Mouse (Mus musculus) macrophage (primary cell): Measurements from ENCODE around the gene Kirrel3. TPM values are rescaled to one million over a fixed set of nuclear protein-coding genes. Genes with fewer than 3 reads are reported as not detected.

ENCODE experiments used
- H3K27ac ChIP-seq: fragments of 350-480 bp; formaldehyde crosslinking; 2 replicates; pipeline ENCODE4 v1.9.0; 2021
- H3K36me3 ChIP-seq: fragments of 350-480 bp; formaldehyde crosslinking; 2 replicates; pipeline ENCODE4 v1.9.0; 2021; ENCODE audit errors: inconsistent target
- H3K4me3 ChIP-seq: fragments of 350-480 bp; formaldehyde crosslinking; 2 replicates; pipeline ENCODE4 v1.9.0; 2021; ENCODE audit errors: inconsistent target
- H3K79me2 ChIP-seq: fragments of 350-480 bp; formaldehyde crosslinking; 2 replicates; pipeline ENCODE4 v1.9.0; 2021; ENCODE audit errors: inconsistent target
- WGBS: methylation state at CpG from one replicate; pipeline ENCODE4 v1.1.7; 2026; ENCODE audit warnings: inconsistent platforms; ENCODE audit not compliant: missing documents; 5-methylcytosine and 5-hydroxymethylcytosine counted together
- polyA plus RNA-seq: library from polyadenylated mRNA; stranded (reverse); fragments of 250-400 nt; gene quantifications from 3 replicates; pipeline ENCODE4 v1.2.4, GENCODE M21; 2018; ENCODE audit warnings: inconsistent platforms

Gene Kirrel3
- polyA plus RNA-seq, 1 experiment from 2014 or later: not detected

GRCm38 (mm10) chr9:34488267-34488666, 2.6 kb downstream of the Kirrel3 start:
- no peak overlapping the region for H3K4me3 ChIP-seq
- H3K27ac ChIP-seq: no peak overlapping the region
- 4% methylated on average over 9 of the region's 9 CpGs for WGBS
- H3K36me3 ChIP-seq: no peaks in the 10 kb centered on the region
- no peaks in the 10 kb centered on the region for H3K79me2 ChIP-seq

GRCm38 (mm10) chr9:34488700-34489315, 3.1 kb downstream of the Kirrel3 start:
- WGBS: 2% methylated on average over 53 of the region's 53 CpGs
- no peak overlapping the region for H3K4me3 ChIP-seq
- H3K27ac ChIP-seq: no peak overlapping the region
- H3K79me2 ChIP-seq: no peaks in the 10 kb centered on the region
- H3K36me3 ChIP-seq: no peaks in the 10 kb centered on the region

- Histone ChIP-seq H3K36me3 (no peaks in the 10 kb centered on the region), H3K4me3 (no peak overlapping the region), H3K27ac (no peak overlapping the region), H3K79me2 (no peaks in the 10 kb centered on the region)
- WGBS: 4% methylated on average over 13 of the region's 13 CpGs
These were observed 3.6 kb downstream of the Kirrel3 start for GRCm38 (mm10) chr9:34489316-34489710.

DNA sequence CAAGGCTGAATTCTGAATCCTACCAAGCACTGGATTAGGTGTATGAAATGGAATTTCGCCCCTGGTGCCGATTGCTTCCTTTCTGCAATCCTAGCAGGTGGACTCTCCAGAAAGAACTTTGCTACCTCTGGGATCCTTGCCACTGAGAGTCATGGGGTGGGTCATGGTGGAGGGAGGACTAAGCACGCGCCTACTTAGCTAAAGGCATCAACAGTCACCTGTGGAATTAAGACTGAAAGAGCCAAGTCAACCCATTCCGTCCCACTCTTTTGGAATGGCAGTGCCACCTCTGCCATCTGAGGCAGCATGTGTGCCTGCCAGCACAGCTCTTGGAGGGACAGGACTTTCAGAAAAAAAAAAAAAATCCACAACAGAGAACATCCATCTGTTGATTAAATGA, 4.1 kb downstream of the Kirrel3 start:
- Histone ChIP-seq H3K79me2 (no peaks in the 10 kb centered on the region), H3K36me3 (no peaks in the 10 kb centered on the region), H3K4me3 (no peak overlapping the region), H3K27ac (no peak overlapping the region)
- 42% methylated on average over 5 of the region's 5 CpGs for WGBS

DNA sequence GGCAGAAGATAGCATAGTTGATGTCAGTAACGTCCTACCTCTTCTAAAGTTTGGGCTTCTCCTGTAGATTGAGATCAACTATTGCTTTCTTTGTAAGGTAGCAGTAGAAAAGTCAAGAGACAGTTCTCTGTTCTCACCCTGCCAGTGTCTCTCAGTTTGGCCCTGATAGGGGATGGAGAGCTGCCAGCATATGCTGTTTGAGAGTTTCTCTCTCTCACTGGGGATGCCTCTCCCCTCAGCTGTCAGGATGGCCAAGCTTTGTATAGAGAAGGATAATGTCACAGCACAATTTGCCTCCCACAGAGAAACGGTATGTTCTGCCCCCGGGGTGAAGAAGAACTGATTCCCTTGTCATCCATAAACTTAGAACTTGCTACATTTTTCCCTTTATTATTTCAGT, 6.4 kb downstream of the Kirrel3 start:
- WGBS: 59% methylated on average over 3 of the region's 3 CpGs
- Histone ChIP-seq H3K36me3 (no peaks in the 10 kb centered on the region), H3K79me2 (no peaks in the 10 kb centered on the region), H3K4me3 (no peak overlapping the region), H3K27ac (no peak overlapping the region)

GRCm38 (mm10) chr9:34493571-34493970, 7.9 kb downstream of the Kirrel3 start:
- H3K4me3 ChIP-seq: no peak overlapping the region
- no peak overlapping the region for H3K27ac ChIP-seq
- WGBS: 48% methylated on average over 2 of the region's 2 CpGs
- no peaks in the 10 kb centered on the region for H3K79me2 ChIP-seq
- H3K36me3 ChIP-seq: no peaks in the 10 kb centered on the region

DNA sequence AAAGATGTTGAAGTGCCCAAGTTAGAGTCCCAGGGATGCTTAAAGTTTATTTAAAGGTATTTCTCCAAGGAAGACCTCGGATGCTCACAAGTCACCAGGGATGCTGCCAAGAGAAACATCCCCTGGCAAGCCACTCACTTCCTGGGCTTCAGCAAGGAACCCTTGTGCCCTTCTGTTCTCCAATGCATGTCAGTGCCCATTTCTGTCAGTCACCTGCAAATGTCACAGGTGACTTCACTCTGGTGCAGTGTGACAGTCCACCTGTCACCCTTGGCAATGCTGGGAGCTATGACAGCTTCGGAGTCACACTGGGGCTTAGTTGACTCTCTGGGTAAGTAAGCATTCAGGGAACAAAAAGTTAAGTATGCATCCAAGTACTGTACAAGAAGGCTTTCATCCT, 12.4 kb downstream of the Kirrel3 start:
- Histone ChIP-seq H3K36me3 (no peaks in the 10 kb centered on the region), H3K79me2 (no peaks in the 10 kb centered on the region), H3K4me3 (no peak overlapping the region), H3K27ac (no peak overlapping the region)
- whole genome bisulfite sequencing: 64% methylated on average over 2 of the region's 2 CpGs

GRCm38 (mm10) chr9:34498651-34499050, 13.0 kb downstream of the Kirrel3 start:
- no peaks in the 10 kb centered on the region for H3K79me2 ChIP-seq
- H3K4me3 ChIP-seq: no peak overlapping the region
- no peaks in the 10 kb centered on the region for H3K36me3 ChIP-seq
- no peak overlapping the region for H3K27ac ChIP-seq
- WGBS: 4% methylated on average over 5 of the region's 5 CpGs

DNA sequence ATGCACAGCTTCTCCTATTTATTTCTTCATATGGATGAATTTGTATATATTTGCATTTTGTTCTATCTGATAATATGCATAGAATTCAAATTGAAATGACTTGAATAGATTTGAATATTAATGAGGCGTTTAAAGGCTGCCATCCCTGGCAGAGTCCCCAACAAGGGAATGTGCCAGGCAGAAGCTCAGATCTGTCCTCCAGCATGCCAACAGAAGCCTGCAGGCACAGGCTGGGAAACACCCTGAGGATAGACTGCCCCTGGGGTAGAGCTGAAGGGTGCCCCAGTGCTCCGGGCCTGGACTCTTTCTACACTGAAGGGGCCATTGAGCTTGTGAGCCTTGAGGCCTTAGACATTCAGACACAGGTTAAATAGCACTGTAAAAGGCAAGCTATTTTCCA, 21.5 kb downstream of the Kirrel3 start:
- WGBS: 76% methylated on average over 2 of the region's 2 CpGs
- H3K79me2 ChIP-seq: no peaks in the 10 kb centered on the region

GRCm38 (mm10) chr9:34518861-34519260, 33.2 kb downstream of the Kirrel3 start:
- Histone ChIP-seq H3K79me2 (no peaks in the 10 kb centered on the region), H3K36me3 (no peaks in the 10 kb centered on the region), H3K27ac (no peak overlapping the region), H3K4me3 (no peak overlapping the region)
- 75% methylated on average over 6 of the region's 6 CpGs for WGBS

More for the DNA sequence above, 21.5 kb downstream of the Kirrel3 start:
- H3K36me3 ChIP-seq: no peaks in the 10 kb centered on the region
- no peak overlapping the region for H3K4me3 ChIP-seq
- no peak overlapping the region for H3K27ac ChIP-seq

GRCm38 (mm10) chr9:34520234-34520950, 34.7 kb downstream of the Kirrel3 start:
- WGBS: 50% methylated on average over 17 of the region's 20 CpGs
- Histone ChIP-seq H3K79me2 (no peaks in the 10 kb centered on the region), H3K36me3 (no peaks in the 10 kb centered on the region)

GRCm38 (mm10) chr9:34525695-34526094, 40.0 kb downstream of the Kirrel3 start:
- Histone ChIP-seq H3K27ac (no peak overlapping the region), H3K79me2 (no peaks in the 10 kb centered on the region), H3K36me3 (no peaks in the 10 kb centered on the region), H3K4me3 (no peak overlapping the region)
- 0% methylated on average over 2 of the region's 2 CpGs for WGBS

More at GRCm38 (mm10) chr9:34520234-34520950, 34.7 kb downstream of the Kirrel3 start:
- Histone ChIP-seq H3K27ac (no peak overlapping the region), H3K4me3 (no peak overlapping the region)

DNA sequence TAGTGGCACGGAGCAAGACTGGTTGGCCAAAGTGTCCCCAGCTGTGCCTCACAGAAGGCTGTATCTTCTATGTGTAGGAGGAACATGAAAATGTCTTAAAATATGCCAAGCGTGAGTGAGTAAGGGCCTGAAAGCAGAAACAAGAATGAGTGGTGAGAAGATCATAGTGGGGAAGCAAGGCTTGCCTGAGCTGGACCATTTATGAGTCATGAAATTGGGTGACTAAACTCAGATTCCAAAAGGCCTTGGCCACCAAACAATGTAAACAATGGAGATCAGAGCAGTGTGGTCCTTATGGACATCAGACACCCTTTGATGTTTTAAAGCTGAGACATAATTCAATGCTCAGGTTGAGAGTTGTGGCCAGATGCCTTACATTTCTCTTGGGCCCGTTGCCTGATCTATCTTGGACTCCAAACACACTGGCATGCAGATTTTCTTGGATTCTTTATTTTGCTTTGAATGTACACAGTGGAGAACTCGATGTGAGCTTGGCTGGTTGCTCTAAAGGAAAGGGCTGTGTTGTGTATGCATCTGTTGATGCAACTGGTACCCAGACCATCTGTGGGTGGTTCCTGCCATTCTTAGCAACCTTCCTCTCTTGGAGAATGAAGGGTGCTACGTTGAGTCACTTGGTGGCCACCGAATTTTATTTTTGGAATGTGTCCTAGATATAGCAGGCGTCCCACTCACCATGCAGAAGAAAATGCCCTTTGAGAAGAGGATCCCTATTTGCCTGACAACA, 53.1 kb downstream of the Kirrel3 start:
- 63% methylated on average over 7 of the region's 7 CpGs for WGBS

DNA sequence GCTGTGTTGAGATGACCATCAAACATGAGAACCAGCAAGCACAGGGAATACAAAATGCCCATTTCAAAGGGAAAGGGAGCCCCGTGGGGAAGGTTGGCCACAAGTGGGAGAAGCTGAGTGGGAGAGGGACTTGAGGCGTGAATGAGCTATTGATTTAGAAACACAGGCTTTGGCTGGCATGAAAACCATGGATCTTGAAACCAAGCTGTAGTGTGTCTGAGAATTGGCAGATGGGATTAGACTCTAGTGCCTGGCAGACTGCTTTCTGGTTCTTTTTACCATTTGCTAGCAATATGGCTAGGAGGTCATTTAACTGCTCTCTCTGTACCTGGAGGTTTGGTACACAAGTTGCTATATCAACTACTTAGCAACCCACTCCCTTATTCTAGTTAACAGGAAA, 56.2 kb downstream of the Kirrel3 start:
- no peak overlapping the region for H3K27ac ChIP-seq
- H3K4me3 ChIP-seq: no peak overlapping the region

More for the DNA sequence above, 53.1 kb downstream of the Kirrel3 start:
- Histone ChIP-seq H3K4me3 (no peak overlapping the region), H3K79me2 (no peaks in the 10 kb centered on the region), H3K27ac (no peak overlapping the region), H3K36me3 (no peaks in the 10 kb centered on the region)

GRCm38 (mm10) chr9:34555699-34556098, 70.0 kb downstream of the Kirrel3 start:
- Histone ChIP-seq H3K36me3 (no peaks in the 10 kb centered on the region), H3K79me2 (no peaks in the 10 kb centered on the region), H3K4me3 (no peak overlapping the region), H3K27ac (no peak overlapping the region)
- 57% methylated on average over 2 of the region's 2 CpGs for WGBS

More for the DNA sequence above, 56.2 kb downstream of the Kirrel3 start:
- 77% methylated on average over 2 of the region's 2 CpGs for WGBS
- Histone ChIP-seq H3K36me3 (no peaks in the 10 kb centered on the region), H3K79me2 (no peaks in the 10 kb centered on the region)
